Mouse (Mus musculus) adrenal gland, postnatal 4 days (tissue): ENCODE measurements around the gene Nos1ap. TPM values are rescaled to one million over a fixed set of nuclear protein-coding genes. Genes with fewer than 3 reads are reported as not detected.

Experiments used
- DNase-seq, 2 experiments: peaks; one replicate each; pipeline ENCODE4 v3.0.0; 2021 to 2022; ENCODE audit warnings: low spot score in 2 of 2, mixed read lengths in 2 of 2
- total RNA-seq, 2 experiments: library from RNA; stranded (reverse); gene quantifications; 2 replicates each; pipeline ENCODE4 v1.2.3; 2021

Gene Nos1ap
- total RNA-seq, 2 experiments from 2014 or later: 31.7 to 37.5 TPM

- no peak for DNase-seq
These were observed 116.8 kb downstream of the Nos1ap start for GRCm38 (mm10) chr1:170472861-170473260.

DNA sequence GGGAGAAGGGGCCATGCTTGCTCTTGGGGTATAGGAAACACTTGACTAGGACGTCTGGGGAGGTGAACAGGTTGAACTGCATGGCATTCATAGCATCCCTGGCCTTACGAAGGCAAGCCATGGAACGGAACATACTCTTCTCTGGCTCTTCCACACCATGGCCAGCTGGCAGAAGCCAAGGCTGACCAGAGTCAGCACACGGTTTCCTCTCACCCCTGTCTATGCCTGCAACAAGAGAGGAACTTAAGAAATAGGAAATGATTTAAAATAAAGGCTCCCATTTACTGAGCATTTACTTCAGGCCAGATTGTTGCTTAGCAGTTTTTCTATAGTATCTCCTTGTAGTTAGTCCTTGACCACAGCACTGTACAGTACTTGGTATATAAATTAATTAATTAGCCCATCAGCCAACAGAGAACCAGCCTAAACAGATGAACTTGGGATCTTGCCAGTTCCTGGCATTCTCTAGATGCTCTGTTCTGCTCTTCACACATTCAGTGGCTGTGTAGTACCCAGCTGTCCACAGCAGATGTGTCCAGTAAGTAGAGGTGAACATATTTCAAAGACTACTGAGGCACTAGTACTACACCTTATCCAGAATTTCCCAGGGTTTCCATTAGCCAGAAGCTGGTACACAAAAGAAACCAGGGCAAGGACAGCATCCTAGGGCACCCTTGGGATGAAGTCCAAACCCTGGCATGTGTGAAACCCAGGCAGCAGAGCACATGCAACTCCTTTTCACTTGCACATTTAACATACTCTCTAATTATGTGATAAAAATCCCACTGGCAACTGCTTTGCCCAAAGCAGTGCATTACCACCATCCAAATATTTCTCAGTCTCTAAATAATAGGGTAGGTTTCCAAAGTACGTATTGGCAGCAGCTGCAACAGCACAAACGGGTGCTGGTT is 123.3 kb downstream of the Nos1ap start:
- DNase-seq: no peak

- no peak for DNase-seq
These were observed 127.5 kb downstream of the Nos1ap start for GRCm38 (mm10) chr1:170462140-170462539.

DNA sequence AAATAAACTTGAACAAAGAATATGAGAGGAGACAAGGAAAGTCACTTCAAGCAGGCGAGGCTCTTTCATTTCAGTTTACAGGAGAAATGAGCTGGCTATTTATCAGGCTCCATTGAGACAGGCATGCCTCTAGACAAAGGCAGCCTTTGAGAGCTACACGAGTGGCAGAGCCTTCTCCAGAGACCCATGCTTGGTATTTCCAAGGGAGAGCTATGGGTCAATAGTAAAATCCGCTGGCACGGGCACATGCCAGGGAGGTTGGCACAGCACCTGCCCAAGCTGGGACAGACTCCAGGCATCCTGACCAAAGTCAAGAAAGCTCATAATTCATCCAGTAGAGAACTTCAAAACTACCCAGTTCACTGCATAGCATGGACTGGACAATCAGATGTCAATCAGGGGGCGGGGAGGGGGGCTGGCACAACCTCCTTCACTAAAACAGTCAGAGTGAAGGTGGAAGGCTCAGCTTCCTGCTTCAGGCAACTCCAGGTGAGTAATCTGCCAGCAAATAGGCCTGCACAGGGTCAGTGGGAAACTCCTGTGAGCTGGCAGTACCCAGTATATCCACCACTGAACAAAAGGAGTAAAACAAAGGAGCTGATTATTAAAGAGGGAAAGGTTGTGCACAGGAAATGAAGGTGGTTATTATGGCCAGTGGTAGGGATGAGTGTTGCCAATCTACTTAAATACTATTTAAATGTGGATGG is 129.6 kb downstream of the Nos1ap start:
- DNase-seq: no peak

DNA sequence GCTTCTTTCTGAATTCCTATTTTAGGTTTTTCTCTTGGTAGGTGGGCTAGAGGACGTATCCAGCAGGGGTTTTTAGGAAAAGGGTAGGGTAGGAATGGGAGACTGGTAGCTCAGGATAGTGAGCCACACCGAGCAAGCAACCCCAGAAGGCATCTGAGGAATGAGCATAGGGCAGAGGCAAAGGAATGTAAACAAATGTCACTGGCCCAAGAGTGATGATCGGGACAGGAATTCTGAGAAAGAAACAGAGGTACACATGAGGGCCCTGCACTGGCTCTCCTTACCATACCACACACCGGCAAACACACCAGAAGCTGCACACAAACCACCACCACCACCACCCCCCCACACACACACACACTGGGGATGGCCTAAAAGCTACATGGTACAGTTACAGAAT is 132.0 kb downstream of the Nos1ap start:
- no peak for DNase-seq

- DNase-seq: no peak
These were observed 133.6 kb downstream of the Nos1ap start for GRCm38 (mm10) chr1:170455910-170456700.

- DNase-seq: no peak
These were observed 134.3 kb downstream of the Nos1ap start for GRCm38 (mm10) chr1:170455387-170455786.

GRCm38 (mm10) chr1:170453455-170453854 is 136.2 kb downstream of the Nos1ap start:
- DNase-seq: no peak

- no peak for DNase-seq
These were observed 141.4 kb downstream of the Nos1ap start for GRCm38 (mm10) chr1:170448244-170448643.

- no peak for DNase-seq
These were observed 144.2 kb downstream of the Nos1ap start for GRCm38 (mm10) chr1:170445458-170445857.

GRCm38 (mm10) chr1:170440367-170440766 is 149.3 kb downstream of the Nos1ap start:
- no peak for DNase-seq

DNA sequence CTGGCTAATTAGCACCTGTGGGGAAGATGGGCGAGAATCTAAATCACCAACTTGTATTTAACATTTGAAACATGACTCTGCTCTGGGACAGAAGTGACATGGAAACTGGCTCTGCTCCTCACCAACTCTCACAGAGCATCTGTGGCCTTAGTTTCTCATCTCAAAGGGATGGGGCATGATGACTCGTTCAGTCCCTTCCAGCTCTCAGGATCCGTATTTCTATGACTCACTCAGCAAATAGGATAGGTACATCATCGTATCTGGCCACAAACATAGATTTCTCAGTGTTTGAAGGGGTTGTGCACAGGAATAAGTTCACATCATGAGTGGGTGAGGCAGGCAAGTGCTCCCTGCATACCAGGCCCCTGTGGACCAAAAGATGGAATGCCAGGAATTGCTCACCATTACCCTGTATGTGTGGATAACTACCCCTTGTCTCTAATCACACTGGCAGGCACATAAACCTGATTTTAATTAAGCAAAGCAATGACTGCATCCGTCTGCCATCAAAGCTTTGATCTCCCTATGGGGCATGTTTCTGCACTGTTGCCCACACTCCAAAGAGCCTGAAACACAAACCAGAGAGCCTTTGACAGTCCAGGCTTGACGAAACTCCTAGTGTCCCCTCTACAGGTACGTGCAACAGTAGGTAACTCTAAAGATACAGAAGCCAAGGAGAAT is 151.1 kb downstream of the Nos1ap start:
- no peak for DNase-seq

DNA sequence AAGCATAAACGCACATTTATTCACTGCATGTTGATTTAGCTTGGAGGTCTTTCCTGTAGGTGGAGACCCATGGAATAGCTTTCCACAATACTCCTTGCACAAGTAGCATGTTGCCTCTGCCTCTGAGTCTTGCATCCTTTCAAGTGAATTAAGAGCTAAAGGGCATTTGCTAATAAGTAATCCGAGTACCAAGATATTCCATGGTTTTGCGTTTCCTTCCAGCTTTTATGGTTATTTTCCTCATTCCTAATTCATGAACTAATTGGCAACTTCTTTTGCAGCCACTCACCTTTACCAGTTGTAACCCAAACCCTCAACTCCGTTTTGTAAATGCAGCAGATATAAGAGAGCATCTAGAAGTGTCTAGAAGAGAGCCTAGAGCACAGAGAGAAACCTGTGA is 155.5 kb downstream of the Nos1ap start:
- no peak for DNase-seq

DNA sequence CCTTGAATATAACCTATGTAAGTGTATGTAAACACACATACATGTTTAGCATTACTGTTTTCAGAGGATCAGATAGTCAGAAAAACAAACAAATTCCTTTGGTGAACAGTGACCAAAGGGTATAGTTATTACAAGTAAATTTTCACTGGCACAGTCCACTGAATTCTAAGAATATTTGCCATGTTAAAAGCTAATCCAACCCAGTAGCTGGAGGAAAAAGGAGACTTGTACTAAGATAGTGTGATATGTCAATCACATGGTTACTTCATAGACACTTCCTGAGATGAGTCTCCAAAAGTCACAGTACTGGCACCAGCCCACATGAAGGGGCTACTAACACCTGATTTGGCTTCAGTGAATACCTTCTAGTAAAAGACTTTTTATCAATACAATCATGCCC is 156.0 kb downstream of the Nos1ap start:
- DNase-seq: no peak

- DNase-seq: no peak
These were observed 157.4 kb downstream of the Nos1ap start for GRCm38 (mm10) chr1:170432288-170432687.

DNA sequence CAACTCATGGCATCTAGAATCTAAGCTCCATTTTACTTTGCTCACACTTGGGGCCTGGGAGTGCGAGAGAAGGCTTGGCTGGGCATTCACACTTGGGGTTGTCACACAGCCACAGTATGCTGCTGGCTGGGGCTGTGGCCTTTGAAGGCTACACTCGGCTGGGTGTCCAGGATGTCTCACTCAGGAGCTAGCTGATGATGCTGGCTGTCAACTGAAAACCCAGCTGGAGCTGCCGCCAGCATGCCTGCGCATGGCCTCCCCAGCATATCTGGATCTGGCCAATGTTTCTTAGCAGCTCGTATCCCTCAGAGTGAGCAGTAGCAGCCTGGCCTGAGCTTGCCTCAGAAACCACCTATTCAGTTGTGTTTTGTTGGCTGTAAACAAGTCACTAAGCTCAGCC is 158.3 kb downstream of the Nos1ap start:
- DNase-seq: no peak

DNA sequence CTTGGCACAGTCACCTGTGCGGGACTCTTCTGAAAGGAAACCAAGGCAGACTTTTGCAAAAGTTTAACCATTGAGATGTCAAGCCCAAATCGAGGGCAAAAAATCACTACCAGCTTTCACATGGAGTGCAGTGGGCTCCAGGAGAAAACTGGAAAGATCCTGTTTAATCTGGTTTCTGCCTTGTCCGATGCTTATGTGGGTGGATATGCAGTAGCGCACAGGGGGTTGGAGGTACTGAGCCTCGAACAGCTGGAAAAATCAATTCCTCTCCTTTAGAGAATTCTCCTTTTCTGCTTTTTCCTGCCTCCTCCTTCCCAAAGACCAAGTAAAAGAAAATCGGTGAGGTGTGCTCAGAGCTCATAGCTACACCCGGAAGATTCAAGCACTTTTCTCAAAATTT is 159.0 kb downstream of the Nos1ap start:
- no peak for DNase-seq

DNA sequence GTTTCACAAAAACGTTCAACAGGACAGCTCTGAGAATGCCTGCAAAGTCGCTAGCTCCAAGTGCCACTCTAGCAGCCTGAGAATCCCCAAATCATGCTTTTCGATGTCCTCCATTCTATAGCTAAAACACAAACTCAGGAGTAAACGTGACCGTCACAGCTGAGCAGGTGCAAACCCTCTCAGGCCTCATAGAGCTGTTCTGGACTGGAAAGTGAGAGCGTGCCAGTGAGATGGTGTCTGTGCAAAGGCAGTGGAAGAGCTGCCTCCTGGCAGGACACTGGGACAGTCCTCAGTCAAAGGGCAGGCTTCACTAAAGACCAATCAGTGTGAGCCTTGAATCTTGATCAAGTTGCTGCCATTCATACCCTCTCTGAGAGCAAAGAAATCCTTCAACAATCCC is 160.0 kb downstream of the Nos1ap start:
- no peak for DNase-seq

DNA sequence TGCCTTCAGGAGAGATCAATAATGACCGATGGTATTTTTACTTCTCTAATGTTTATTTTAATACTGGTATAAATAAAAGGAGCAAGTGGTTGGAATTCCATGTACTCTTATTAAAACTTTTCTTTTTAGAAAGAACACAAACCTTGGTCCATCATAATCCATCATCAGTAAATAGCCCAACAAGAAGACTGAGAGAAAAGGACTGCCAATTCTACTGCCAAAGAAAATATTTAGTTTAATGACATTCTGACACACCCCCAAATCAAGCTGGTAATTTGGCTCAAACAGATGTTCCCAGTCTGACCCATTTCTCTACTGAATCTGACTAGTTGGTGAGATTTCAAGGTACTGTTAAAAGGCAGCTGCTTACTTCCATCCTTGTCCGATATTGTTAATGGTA is 161.5 kb downstream of the Nos1ap start:
- no peak for DNase-seq

- DNase-seq: no peak
These were observed 165.3 kb downstream of the Nos1ap start for GRCm38 (mm10) chr1:170424258-170424889.

- DNase-seq: no peak
These were observed 166.6 kb downstream of the Nos1ap start for GRCm38 (mm10) chr1:170423048-170423447.
